Mouse (Mus musculus): ENCODE results near the gene Hoxd12.

- TF ChIP-seq POLR2A (IDR thresholded peaks at IDR 0.05; ENCODE audit: low read depth, low read length) (no peak), CTCF (IDR thresholded peaks at IDR 0.05; ENCODE audit: extremely low read depth, insufficient read length, insufficient replicate concordance, low read depth, low read length) (no peak)
Observed at GRCm38 (mm10) chr2:74658667-74659371, 16.0 kb upstream of the Hoxd12 start.
